Mouse (Mus musculus) stomach, embryonic 15.5 days (tissue): Measurements from ENCODE around the gene Col15a1. TPM values are rescaled to one million over a fixed set of nuclear protein-coding genes. Genes with fewer than 3 reads are reported as not detected.

Source experiments
- ATAC-seq: fragments of 200-750 bp; cut with Nextera tagmentation; 2 replicates; pipeline ENCODE4 v1.8.0; 2017; ENCODE audit warnings: low read depth, moderate number of reproducible peaks, moderate TSS enrichment; ENCODE audit not compliant: insufficient read depth, low FRiP score
- H3K27ac ChIP-seq: fragments of 300-500 bp; sonication (generic); 2 replicates; pipeline ENCODE4 v1.5.1; 2015; ENCODE audit warnings: mild to moderate bottlenecking, inconsistent platforms
- H3K27me3 ChIP-seq: fragments of 300-500 bp; sonication (generic); replicated peaks from 2 replicates; pipeline ENCODE4 v1.6.1; 2015; ENCODE audit warnings: inconsistent platforms
- H3K36me3 ChIP-seq: fragments of 300-500 bp; sonication (generic); 2 replicates; pipeline ENCODE4 v1.6.1; 2015; ENCODE audit warnings: inconsistent platforms
- H3K4me1 ChIP-seq: fragments of 300-500 bp; sonication (generic); 2 replicates; pipeline ENCODE4 v1.6.1; 2015; ENCODE audit warnings: inconsistent platforms
- H3K4me2 ChIP-seq: fragments of 300-500 bp; sonication (generic); 2 replicates; pipeline ENCODE4 v1.6.1; 2015; ENCODE audit warnings: mild to moderate bottlenecking, inconsistent platforms
- H3K4me3 ChIP-seq: fragments of 300-500 bp; sonication (generic); replicated peaks from 2 replicates; pipeline ENCODE4 v1.5.1; 2015; ENCODE audit warnings: inconsistent platforms
- H3K9ac ChIP-seq: fragments of 300-500 bp; sonication (generic); 2 replicates; pipeline ENCODE4 v1.6.1; 2015; ENCODE audit warnings: inconsistent platforms
- H3K9me3 ChIP-seq: fragments of 300-500 bp; sonication (generic); 2 replicates; pipeline ENCODE4 v1.6.1; 2016; ENCODE audit warnings: inconsistent platforms
- WGBS: fragments of 180-500 bp; shearing (Covaris S2); methylation state at CpG from one replicate; pipeline ENCODE4 v1.1.7; 2015; 5-methylcytosine and 5-hydroxymethylcytosine counted together
- polyA plus RNA-seq: library from polyadenylated mRNA; unstranded; fragments of >200 nt; fragmentation: Nextera tagmentation; extraction: Ambion mirVana; gene quantifications from 2 replicates; pipeline ENCODE4 v1.2.1, GENCODE M21; 2015

The Col15a1 gene
- polyA plus RNA-seq, 1 experiment from 2014 or later, result 23.7 TPM

- no peak overlapping the region for H3K9ac ChIP-seq
- no peak overlapping the region for H3K4me3 ChIP-seq
- H3K9me3 ChIP-seq, result no peaks in the 10 kb centered on the region
- WGBS, result 63% methylated on average over 7 of the region's 7 CpGs
- ATAC-seq, result no peak
- H3K4me2 ChIP-seq, result no peak overlapping the region
- H3K4me1 ChIP-seq, result peaks cover 8% of the 10 kb centered on the region; the same call in 1 of the 2 replicates
- no peak overlapping the region for H3K27ac ChIP-seq
- H3K36me3 ChIP-seq, result no peaks in the 10 kb centered on the region
- no peaks in the 10 kb centered on the region; the same call in 1 of the 2 replicates for H3K27me3 ChIP-seq
Observed at GRCm38 (mm10) chr4:47311929-47312328, 104.0 kb downstream of the Col15a1 start.

- H3K9me3 ChIP-seq, result no peaks in the 10 kb centered on the region
- H3K27ac ChIP-seq, result no peak overlapping the region
- 67% methylated on average over 14 of the region's 14 CpGs for WGBS
- ATAC-seq, result no peak
- H3K4me3 ChIP-seq, result no peak overlapping the region
- H3K4me1 ChIP-seq, result peaks cover 8% of the 10 kb centered on the region; the same call in 1 of the 2 replicates
- H3K9ac ChIP-seq, result no peak overlapping the region
- H3K4me2 ChIP-seq, result no peak overlapping the region
- H3K36me3 ChIP-seq, result no peaks in the 10 kb centered on the region
- no peaks in the 10 kb centered on the region; the same call in 1 of the 2 replicates for H3K27me3 ChIP-seq
Observed at GRCm38 (mm10) chr4:47312676-47313075, 104.7 kb downstream of the Col15a1 start.

- H3K9me3 ChIP-seq, result no peaks in the 10 kb centered on the region
Observed at GRCm38 (mm10) chr4:47313710-47314410, 105.9 kb downstream of the Col15a1 start.

GRCm38 (mm10) chr4:47315458-47315857 lies 107.5 kb downstream of the Col15a1 start:
- H3K27me3 ChIP-seq, result no peaks in the 10 kb centered on the region; the same call in 1 of the 2 replicates
- H3K9ac ChIP-seq, result no peak overlapping the region
- H3K4me1 ChIP-seq, result peaks cover 8% of the 10 kb centered on the region; the same call in 1 of the 2 replicates
- no peak overlapping the region for H3K4me2 ChIP-seq
- 64% methylated on average over 2 of the region's 2 CpGs for WGBS
- no peak overlapping the region for H3K4me3 ChIP-seq
- no peaks in the 10 kb centered on the region for H3K9me3 ChIP-seq
- no peak overlapping the region for H3K27ac ChIP-seq
- no peaks in the 10 kb centered on the region for H3K36me3 ChIP-seq
- ATAC-seq, result no peak

More at GRCm38 (mm10) chr4:47313710-47314410, 105.9 kb downstream of the Col15a1 start:
- no peak overlapping the region for H3K4me3 ChIP-seq
- H3K4me2 ChIP-seq, result no peak overlapping the region
- H3K27me3 ChIP-seq, result no peaks in the 10 kb centered on the region; the same call in 1 of the 2 replicates
- no peak overlapping the region for H3K27ac ChIP-seq
- peaks cover 8% of the 10 kb centered on the region; the same call in 1 of the 2 replicates for H3K4me1 ChIP-seq
- no peak overlapping the region for H3K9ac ChIP-seq
- WGBS, result 82% methylated on average over 8 of the region's 8 CpGs
- no peaks in the 10 kb centered on the region for H3K36me3 ChIP-seq
- ATAC-seq, result no peak

GRCm38 (mm10) chr4:47316432-47316831 lies 108.5 kb downstream of the Col15a1 start:
- no peaks in the 10 kb centered on the region; the same call in 1 of the 2 replicates for H3K27me3 ChIP-seq
- ATAC-seq, result no peak
- no peak overlapping the region for H3K4me3 ChIP-seq
- no peaks in the 10 kb centered on the region for H3K36me3 ChIP-seq
- H3K9me3 ChIP-seq, result no peaks in the 10 kb centered on the region
- no peak overlapping the region for H3K27ac ChIP-seq
- 60% methylated on average over 6 of the region's 6 CpGs for WGBS
- H3K4me1 ChIP-seq, result peaks cover 1% of the 10 kb centered on the region; the same call in 1 of the 2 replicates
- H3K9ac ChIP-seq, result no peak overlapping the region
- no peak overlapping the region for H3K4me2 ChIP-seq

- Histone ChIP-seq H3K36me3 (no peaks in the 10 kb centered on the region), H3K4me3 (no peak overlapping the region), H3K4me1 (no peaks in the 10 kb centered on the region), H3K27ac (no peak overlapping the region), H3K27me3 (no peaks in the 10 kb centered on the region), H3K4me2 (no peak overlapping the region), H3K9me3 (no peaks in the 10 kb centered on the region), H3K9ac (no peak overlapping the region)
- no peak for ATAC-seq
- WGBS, result 57% methylated on average over 10 of the region's 10 CpGs
Observed at GRCm38 (mm10) chr4:47319561-47320321, 111.8 kb downstream of the Col15a1 start.

- WGBS, result 66% methylated on average over 3 of the region's 3 CpGs
- H3K4me2 ChIP-seq, result no peak overlapping the region
Observed at GRCm38 (mm10) chr4:47322315-47322714, 114.4 kb downstream of the Col15a1 start.

GRCm38 (mm10) chr4:47324206-47324605 lies 116.2 kb downstream of the Col15a1 start:
- Histone ChIP-seq H3K36me3 (no peaks in the 10 kb centered on the region), H3K9me3 (no peaks in the 10 kb centered on the region), H3K9ac (no peak overlapping the region), H3K4me3 (no peak overlapping the region), H3K4me1 (no peaks in the 10 kb centered on the region), H3K4me2 (no peak overlapping the region), H3K27ac (no peak overlapping the region), H3K27me3 (no peaks in the 10 kb centered on the region)
- no peak for ATAC-seq
- 55% methylated on average over 1 of the region's 1 CpGs for WGBS

More at GRCm38 (mm10) chr4:47322315-47322714, 114.4 kb downstream of the Col15a1 start:
- H3K9me3 ChIP-seq, result no peaks in the 10 kb centered on the region
- H3K27ac ChIP-seq, result no peak overlapping the region
- no peaks in the 10 kb centered on the region for H3K27me3 ChIP-seq
- no peaks in the 10 kb centered on the region for H3K36me3 ChIP-seq
- H3K4me3 ChIP-seq, result no peak overlapping the region
- H3K9ac ChIP-seq, result no peak overlapping the region
- no peak for ATAC-seq
- no peaks in the 10 kb centered on the region for H3K4me1 ChIP-seq

- no peaks in the 10 kb centered on the region for H3K9me3 ChIP-seq
- no peak overlapping the region for H3K4me2 ChIP-seq
- no peaks in the 10 kb centered on the region for H3K27me3 ChIP-seq
- H3K4me1 ChIP-seq, result no peaks in the 10 kb centered on the region
- H3K27ac ChIP-seq, result no peak overlapping the region
- H3K4me3 ChIP-seq, result no peak overlapping the region
- no peak for ATAC-seq
- no peaks in the 10 kb centered on the region for H3K36me3 ChIP-seq
- WGBS, result 83% methylated on average over 3 of the region's 3 CpGs
- no peak overlapping the region for H3K9ac ChIP-seq
Observed at GRCm38 (mm10) chr4:47327782-47328181, 119.8 kb downstream of the Col15a1 start.

GRCm38 (mm10) chr4:47329285-47329684 lies 121.3 kb downstream of the Col15a1 start:
- no peak overlapping the region for H3K27ac ChIP-seq
- no peaks in the 10 kb centered on the region for H3K27me3 ChIP-seq
- H3K9me3 ChIP-seq, result no peaks in the 10 kb centered on the region
- 14% methylated on average over 1 of the region's 1 CpGs for WGBS
- no peak overlapping the region for H3K4me2 ChIP-seq
- H3K9ac ChIP-seq, result no peak overlapping the region
- ATAC-seq, result no peak
- H3K4me1 ChIP-seq, result no peaks in the 10 kb centered on the region
- H3K36me3 ChIP-seq, result no peaks in the 10 kb centered on the region
- H3K4me3 ChIP-seq, result no peak overlapping the region

- WGBS, result 88% methylated on average over 13 of the region's 13 CpGs
- Histone ChIP-seq H3K4me1 (no peaks in the 10 kb centered on the region), H3K4me2 (no peak overlapping the region), H3K36me3 (no peaks in the 10 kb centered on the region), H3K27ac (no peak overlapping the region), H3K27me3 (no peaks in the 10 kb centered on the region), H3K9ac (no peak overlapping the region), H3K9me3 (no peaks in the 10 kb centered on the region), H3K4me3 (no peak overlapping the region)
- no peak for ATAC-seq
Observed at GRCm38 (mm10) chr4:47330378-47331052, 122.6 kb downstream of the Col15a1 start.
